Mouse (Mus musculus) thymus, adult 2 months (tissue): ENCODE data around the gene Mtmr3. TPM values are rescaled to one million over a fixed set of nuclear protein-coding genes. Genes with fewer than 3 reads are reported as not detected.

Source experiments
- DNase-seq: peaks from one replicate; pipeline ENCODE4 v3.0.0; 2021
- H3K27ac ChIP-seq: fragments of 200-500 bp; 2 replicates; pipeline ENCODE4 v1.5.1; 2012; ENCODE audit warnings: low read length, control low read depth; ENCODE audit not compliant: control insufficient read depth, insufficient read depth
- H3K27me3 ChIP-seq: fragments of 200-500 bp; 2 replicates; pipeline ENCODE4 v1.6.1; 2012; ENCODE audit warnings: mild to moderate bottlenecking, low read length, moderate library complexity, mixed read lengths; ENCODE audit not compliant: control insufficient read depth, insufficient read depth
- H3K36me3 ChIP-seq: fragments of 200-500 bp; 2 replicates; pipeline ENCODE4 v1.6.1; 2012; ENCODE audit warnings: mild to moderate bottlenecking, low read length, moderate library complexity; ENCODE audit not compliant: control insufficient read depth, insufficient read depth
- H3K4me1 ChIP-seq: fragments of 200-500 bp; replicated peaks from 2 replicates; pipeline ENCODE4 v1.6.1; 2012; ENCODE audit warnings: low read length; ENCODE audit not compliant: control insufficient read depth, insufficient read depth
- H3K4me3 ChIP-seq: fragments of 200-500 bp; 2 replicates; pipeline ENCODE4 v1.5.1; 2012; ENCODE audit warnings: mild to moderate bottlenecking, low read length, control low read depth, moderate library complexity; ENCODE audit not compliant: control insufficient read depth, insufficient read depth
- CTCF ChIP-seq: fragments of 200-500 bp; IDR thresholded peaks from 2 replicates; pipeline ENCODE4 v1.5.1; 2012; ENCODE audit warnings: mild to moderate bottlenecking, control low read depth, low read length, moderate library complexity, borderline replicate concordance; ENCODE audit not compliant: control insufficient read depth, poor library complexity, insufficient read depth; ENCODE audit errors: extremely low read depth
- POLR2A ChIP-seq: fragments of 200-500 bp; IDR thresholded peaks from 2 replicates; pipeline ENCODE4 v1.6.1; 2012; ENCODE audit warnings: mild to moderate bottlenecking, low read length, control low read depth, moderate library complexity; ENCODE audit not compliant: control insufficient read depth, poor library complexity, insufficient read depth; ENCODE audit errors: extremely low read depth
- WGBS: fragments of 180-500 bp; shearing (Covaris S2); methylation state at CpG from one replicate; pipeline ENCODE4 v1.1.7; 2018; 5-methylcytosine and 5-hydroxymethylcytosine counted together
- polyA plus RNA-seq: library from polyadenylated mRNA; depleted of rRNA; stranded (reverse); fragments of >200 nt; gene quantifications from 2 replicates; pipeline ENCODE4 v1.2.3, GENCODE M21; 2012

Mtmr3 gene
- polyA plus RNA-seq, 1 experiment = 55.9 TPM

- 90% methylated on average over 4 of the region's 4 CpGs for WGBS
Observed at GRCm38 (mm10) chr11:4621866-4622265, 27.2 kb upstream of the Mtmr3 start.

DNA sequence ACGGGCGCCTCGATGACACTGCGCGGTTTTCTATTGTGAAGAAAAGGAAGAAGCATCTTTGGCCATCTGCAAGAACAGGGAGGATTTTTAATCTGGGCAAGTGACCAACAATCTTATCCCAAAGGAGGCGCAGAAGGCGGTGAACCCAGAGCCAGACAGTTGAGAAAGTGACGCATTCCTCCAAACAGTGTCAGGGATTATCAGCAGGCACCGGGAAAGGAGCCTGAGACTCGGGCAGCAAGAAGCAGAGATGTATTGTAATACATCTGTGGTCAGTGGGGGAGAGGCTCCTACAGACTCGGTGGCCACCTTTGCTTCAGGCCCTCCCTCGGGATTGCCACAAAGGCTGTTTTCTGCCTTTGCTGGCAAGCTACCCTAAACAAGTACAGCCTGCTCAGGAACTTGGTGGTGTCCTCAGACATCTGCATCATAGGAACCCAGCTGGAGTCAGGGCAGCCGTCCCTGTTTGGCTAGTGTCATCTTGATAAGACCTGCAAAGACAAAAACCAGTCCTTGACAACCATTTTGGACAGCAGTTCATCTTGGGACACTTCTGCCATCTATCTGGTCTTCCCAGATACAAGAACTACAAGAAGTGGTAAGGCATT lies 25.9 kb upstream of the Mtmr3 start:
- WGBS = 87% methylated on average over 13 of the region's 13 CpGs
- DNase-seq = no peak
- H3K27me3 ChIP-seq = no peaks in the 10 kb centered on the region

More at GRCm38 (mm10) chr11:4621866-4622265, 27.2 kb upstream of the Mtmr3 start:
- TF ChIP-seq CTCF (no peak), POLR2A (no peak)
- H3K4me3 ChIP-seq = no peak overlapping the region
- no peak for DNase-seq
- no peaks in the 10 kb centered on the region for H3K4me1 ChIP-seq
- H3K36me3 ChIP-seq = no peaks in the 10 kb centered on the region
- no peaks in the 10 kb centered on the region for H3K27me3 ChIP-seq
- H3K27ac ChIP-seq = no peak overlapping the region

GRCm38 (mm10) chr11:4620017-4620485 lies 25.4 kb upstream of the Mtmr3 start, which contains the start of gene Gm11032:
Gene Gm11032 (plus strand): TSS chr11:4620067.
- H3K4me1 ChIP-seq = no peaks in the 10 kb centered on the region
- no peaks in the 10 kb centered on the region for H3K36me3 ChIP-seq
- no peak within 1 kb of the TSS for H3K27ac ChIP-seq
- TF ChIP-seq POLR2A = no peak
- TF ChIP-seq CTCF = no peak
- 89% methylated on average over 16 of the region's 16 CpGs for WGBS
- no peak within 1 kb of the TSS for H3K4me3 ChIP-seq
- DNase-seq = no peak
- H3K27me3 ChIP-seq = no peaks in the 10 kb centered on the region

More for the DNA sequence above, 25.9 kb upstream of the Mtmr3 start:
- Histone ChIP-seq H3K4me1 (no peaks in the 10 kb centered on the region), H3K4me3 (no peak overlapping the region), H3K27ac (no peak overlapping the region), H3K36me3 (no peaks in the 10 kb centered on the region)
- TF ChIP-seq CTCF (no peak), POLR2A (no peak)

GRCm38 (mm10) chr11:4611904-4612303 lies 17.2 kb upstream of the Mtmr3 start:
- Histone ChIP-seq H3K27ac (no peak overlapping the region), H3K27me3 (no peaks in the 10 kb centered on the region), H3K36me3 (no peaks in the 10 kb centered on the region), H3K4me3 (no peak overlapping the region), H3K4me1 (no peaks in the 10 kb centered on the region)
- no peak for DNase-seq
- 90% methylated on average over 2 of the region's 2 CpGs for WGBS
- no peak for TF ChIP-seq CTCF
- no peak for TF ChIP-seq POLR2A

DNA sequence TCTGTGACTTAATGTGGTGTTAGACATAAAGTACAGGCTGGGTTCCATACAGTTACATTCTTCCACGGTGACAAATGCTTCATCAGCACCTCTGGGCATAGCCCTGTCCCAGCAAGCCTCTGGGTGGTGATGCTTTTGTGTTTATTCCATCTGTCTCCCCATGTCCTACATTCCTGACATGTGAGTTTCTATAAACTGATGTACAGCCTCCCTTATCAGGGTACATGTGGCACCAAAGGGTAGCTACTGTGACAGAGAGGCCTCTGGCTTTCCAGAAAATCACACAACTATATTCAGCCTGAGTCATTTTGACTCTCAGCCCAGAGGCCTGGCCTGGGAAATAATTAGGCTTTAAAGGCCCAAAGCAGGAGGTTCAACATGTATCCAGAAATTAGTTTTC lies 11.9 kb upstream of the Mtmr3 start:
- TF ChIP-seq POLR2A (no peak), CTCF (no peak)
- Histone ChIP-seq H3K4me1 (peaks cover 7% of the 10 kb centered on the region), H3K4me3 (no peak overlapping the region), H3K27me3 (no peaks in the 10 kb centered on the region), H3K36me3 (no peaks in the 10 kb centered on the region), H3K27ac (no peak overlapping the region)
- 86% methylated on average over 1 of the region's 1 CpGs for WGBS
- no peak for DNase-seq

- Histone ChIP-seq H3K27me3 (no peaks in the 10 kb centered on the region), H3K36me3 (no peaks in the 10 kb centered on the region), H3K4me3 (no peak overlapping the region), H3K4me1 (peaks cover 7% of the 10 kb centered on the region), H3K27ac (no peak overlapping the region)
- TF ChIP-seq POLR2A = no peak
- 58% methylated on average over 7 of the region's 7 CpGs for WGBS
- DNase-seq = no peak
Observed at GRCm38 (mm10) chr11:4605414-4605813, 10.8 kb upstream of the Mtmr3 start.

DNA sequence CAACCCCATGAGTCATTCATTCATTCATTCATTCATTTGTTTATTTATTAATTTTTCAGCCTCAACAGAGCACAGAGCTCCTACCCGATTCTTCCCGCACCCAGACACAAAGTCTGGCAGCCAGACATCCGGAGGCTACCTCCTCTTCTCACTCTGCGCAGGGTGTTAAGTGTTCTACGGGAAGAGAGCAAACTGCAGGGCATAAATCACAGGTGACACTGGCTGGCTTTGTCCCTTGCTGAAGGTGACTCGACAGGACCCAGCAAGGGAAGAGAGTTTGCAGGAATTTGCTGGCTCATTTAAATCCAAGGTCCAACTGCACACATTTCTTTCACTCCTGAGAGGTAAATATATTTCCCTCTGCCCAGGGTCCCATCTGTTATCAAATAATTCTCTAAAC lies 9.8 kb upstream of the Mtmr3 start:
- no peak overlapping the region for H3K4me3 ChIP-seq
- H3K4me1 ChIP-seq = peaks cover 7% of the 10 kb centered on the region
- TF ChIP-seq POLR2A (no peak), CTCF (no peak)
- no peak for DNase-seq
- no peaks in the 10 kb centered on the region for H3K27me3 ChIP-seq
- no peak overlapping the region for H3K27ac ChIP-seq
- WGBS = 47% methylated on average over 6 of the region's 6 CpGs
- no peaks in the 10 kb centered on the region for H3K36me3 ChIP-seq
